Mouse (Mus musculus) limb, embryonic 11.5 days (tissue): ENCODE measurements around the gene Slc38a3. TPM values are rescaled to one million over a fixed set of nuclear protein-coding genes. Genes with fewer than 3 reads are reported as not detected.

ENCODE experiments used
- ATAC-seq: fragments of 200-750 bp; cut with Nextera tagmentation; 2 replicates; pipeline ENCODE4 v1.8.0; 2017; ENCODE audit warnings: low read depth; ENCODE audit not compliant: insufficient number of reproducible peaks, low FRiP score, low TSS enrichment
- DNase-seq: peaks from one replicate; pipeline ENCODE4 v3.0.0-alpha.2; 2015; ENCODE audit warnings: low spot score
- H3K27ac ChIP-seq: fragments of 300-500 bp; sonication (generic); replicated peaks from 2 replicates; pipeline ENCODE4 v1.5.1; 2014; ENCODE audit warnings: low read depth, mild to moderate bottlenecking, low read length
- H3K27me3 ChIP-seq: fragments of 300-500 bp; sonication (generic); 2 replicates; pipeline ENCODE4 v1.6.1; 2014; ENCODE audit warnings: mild to moderate bottlenecking, low read length, mixed read lengths; ENCODE audit not compliant: control insufficient read depth, insufficient read depth
- H3K36me3 ChIP-seq: fragments of 300-500 bp; sonication (generic); 2 replicates; pipeline ENCODE4 v1.6.1; 2014; ENCODE audit warnings: mild to moderate bottlenecking, low read length, moderate library complexity, mixed read lengths; ENCODE audit not compliant: control insufficient read depth, insufficient read depth
- H3K4me1 ChIP-seq: fragments of 300-500 bp; sonication (generic); 2 replicates; pipeline ENCODE4 v1.6.1; 2014; ENCODE audit warnings: low read length, mixed read lengths; ENCODE audit not compliant: control insufficient read depth, insufficient read depth
- H3K4me2 ChIP-seq: fragments of 300-500 bp; sonication (generic); 2 replicates; pipeline ENCODE4 v1.6.1; 2014; ENCODE audit warnings: low read depth, mild to moderate bottlenecking, moderate library complexity; ENCODE audit not compliant: severe bottlenecking
- H3K4me3 ChIP-seq: fragments of 300-500 bp; sonication (generic); 2 replicates; pipeline ENCODE4 v1.5.1; 2014; ENCODE audit warnings: low read depth, low read length
- H3K9ac ChIP-seq: fragments of 300-500 bp; sonication (generic); 2 replicates; pipeline ENCODE4 v1.6.1; 2014; ENCODE audit warnings: mild to moderate bottlenecking, low read length
- H3K9me3 ChIP-seq: fragments of 300-500 bp; sonication (generic); 2 replicates; pipeline ENCODE4 v1.6.1; 2016; ENCODE audit warnings: low read length; ENCODE audit not compliant: control insufficient read depth
- WGBS: fragments of 180-500 bp; shearing (Covaris S2); extraction: QIAGEN DNeasy Blood & Tissue Kit; methylation state at CpG from one replicate; pipeline ENCODE4 v1.1.7; 2014; 5-methylcytosine and 5-hydroxymethylcytosine counted together
- polyA plus RNA-seq: library from polyadenylated mRNA; unstranded; fragments of >200 nt; fragmentation: Nextera tagmentation; extraction: Ambion mirVana; gene quantifications from 2 replicates; pipeline ENCODE4 v1.2.1, GENCODE M21; 2014

Gene Slc38a3
- polyA plus RNA-seq = 3.4 and 4.1 TPM in 2 replicates

- H3K36me3 ChIP-seq = no peaks in the 10 kb centered on the region
- 89% methylated on average over 9 of the region's 9 CpGs for WGBS
- no peak within 1 kb of the TSS for H3K4me3 ChIP-seq
- H3K27ac ChIP-seq = no peak within 1 kb of the TSS
- DNase-seq = no peak
- H3K9ac ChIP-seq = no peak within 1 kb of the TSS
- H3K27me3 ChIP-seq = 0 out of 2 replicates have a peak, but pooled peaks cover 4% of the 10 kb centered on the region
- no peak within 1 kb of the TSS for H3K4me2 ChIP-seq
- no peak for ATAC-seq
- peaks cover 10% of the 10 kb centered on the region; the same call in 1 of the 2 replicates for H3K4me1 ChIP-seq
- H3K9me3 ChIP-seq = no peaks in the 10 kb centered on the region
Observed at GRCm38 (mm10) chr9:107669480-107669945, at the start of gene Slc38a3. Gene Slc38a3 (minus strand): TSS chr9:107669530.

- H3K9ac ChIP-seq = no peak overlapping the region
- DNase-seq (peak; percentile 77), ATAC-seq (peak; percentile 31; the same call in 1 of the 2 replicates)
- no peaks in the 10 kb centered on the region for H3K36me3 ChIP-seq
- peak overlapping the region; percentile 65 for H3K27ac ChIP-seq
- H3K4me3 ChIP-seq = no peak overlapping the region
- no peak overlapping the region for H3K4me2 ChIP-seq
- peaks cover 38% of the 10 kb centered on the region for H3K4me1 ChIP-seq
- H3K27me3 ChIP-seq = no peaks in the 10 kb centered on the region
- WGBS = 13% methylated on average over 6 of the region's 6 CpGs
- no peaks in the 10 kb centered on the region for H3K9me3 ChIP-seq
Observed at GRCm38 (mm10) chr9:107716951-107717350, 47.6 kb upstream of the Slc38a3 start.

- Histone ChIP-seq H3K9me3 (no peaks in the 10 kb centered on the region), H3K27me3 (no peaks in the 10 kb centered on the region), H3K4me2 (no peak overlapping the region), H3K4me3 (no peak overlapping the region), H3K36me3 (no peaks in the 10 kb centered on the region), H3K4me1 (peaks cover 38% of the 10 kb centered on the region), H3K9ac (no peak overlapping the region), H3K27ac (no peak overlapping the region; the same call in 1 of the 2 replicates)
- ATAC-seq = no peak
- WGBS = 79% methylated on average over 2 of the region's 2 CpGs
- peak; percentile 20 for DNase-seq
Observed at GRCm38 (mm10) chr9:107715632-107716031, 46.3 kb upstream of the Slc38a3 start.

- Histone ChIP-seq H3K9ac (no peak overlapping the region; the same call in 1 of the 2 replicates), H3K27ac (peak overlapping the region; percentile 63), H3K27me3 (no peaks in the 10 kb centered on the region), H3K9me3 (no peaks in the 10 kb centered on the region), H3K4me2 (peak overlapping the region; percentile 26; the same call in 1 of the 2 replicates), H3K4me1 (peaks cover 46% of the 10 kb centered on the region), H3K4me3 (no peak overlapping the region), H3K36me3 (no peaks in the 10 kb centered on the region)
- 8% methylated on average over 12 of the region's 12 CpGs for WGBS
- DNase-seq (peak; percentile 85), ATAC-seq (peak; percentile 71)
Observed at GRCm38 (mm10) chr9:107714221-107714952, 45.1 kb upstream of the Slc38a3 start.

- Histone ChIP-seq H3K4me3 (peak within 1 kb of the TSS; percentile 94), H3K36me3 (no peaks in the 10 kb centered on the region; the same call in 1 of the 2 replicates), H3K9ac (peak within 1 kb of the TSS; percentile 98), H3K9me3 (no peaks in the 10 kb centered on the region), H3K4me2 (peak within 1 kb of the TSS; percentile 93), H3K4me1 (peaks cover 51% of the 10 kb centered on the region), H3K27me3 (no peaks in the 10 kb centered on the region), H3K27ac (peak within 1 kb of the TSS; percentile 94)
- under 1% methylated on average over 79 of the region's 86 CpGs for WGBS
- DNase-seq (peak; percentile 90), ATAC-seq (peak; percentile 62)
Observed at GRCm38 (mm10) chr9:107709697-107710483, 40.6 kb upstream of the Slc38a3 start, which contains the start of gene Sema3f. Gene Sema3f (minus strand): TSS chr9:107710475.

GRCm38 (mm10) chr9:107709096-107709696 is 39.9 kb upstream of the Slc38a3 start:
- H3K4me3 ChIP-seq = peak overlapping the region; percentile 94
- ATAC-seq (no peak; the same call in 1 of the 2 replicates), DNase-seq (no peak)
- H3K27ac ChIP-seq = peak overlapping the region; percentile 94
- H3K9ac ChIP-seq = peak overlapping the region; percentile 98
- no peaks in the 10 kb centered on the region for H3K27me3 ChIP-seq
- H3K4me1 ChIP-seq = peaks cover 49% of the 10 kb centered on the region
- no peaks in the 10 kb centered on the region for H3K9me3 ChIP-seq
- under 1% methylated on average over 45 of the region's 55 CpGs for WGBS
- peaks cover 2% of the 10 kb centered on the region for H3K36me3 ChIP-seq
- H3K4me2 ChIP-seq = peak overlapping the region; percentile 93

- Histone ChIP-seq H3K4me3 (peak overlapping the region; percentile 94), H3K27ac (peak overlapping the region; percentile 94), H3K4me2 (peak overlapping the region; percentile 93), H3K4me1 (peaks cover 49% of the 10 kb centered on the region), H3K36me3 (peaks cover 5% of the 10 kb centered on the region), H3K9me3 (no peaks in the 10 kb centered on the region), H3K9ac (peak overlapping the region; percentile 98), H3K27me3 (no peaks in the 10 kb centered on the region)
- under 1% methylated on average over 21 of the region's 21 CpGs for WGBS
- DNase-seq (no peak), ATAC-seq (no peak)
Observed at GRCm38 (mm10) chr9:107708439-107709095, 39.2 kb upstream of the Slc38a3 start.
